Mouse (Mus musculus) cortical plate, adult 2 months (tissue): ENCODE data around the gene Lrrn4cl.

Experiments used
- CTCF ChIP-seq: fragments of 200-500 bp; IDR thresholded peaks from 2 replicates; pipeline ENCODE4 v1.5.1; 2011; ENCODE audit warnings: mild to moderate bottlenecking, control low read depth, low read length; ENCODE audit not compliant: insufficient read depth; ENCODE audit errors: extremely low read depth
- POLR2A ChIP-seq: fragments of 200-500 bp; IDR thresholded peaks from 2 replicates; pipeline ENCODE4 v1.6.1; 2011; ENCODE audit warnings: mild to moderate bottlenecking, low read length, control low read depth; ENCODE audit not compliant: insufficient read depth; ENCODE audit errors: extremely low read depth

- TF ChIP-seq CTCF (no peak), POLR2A (peak; percentile 95)
Observed at GRCm38 (mm10) chr19:8888511-8889385, 38.2 kb downstream of the Lrrn4cl start, which contains the start of the genes 1810009A15Rik and Gm49416.
